Mouse (Mus musculus) thymus, adult 2 months (tissue): ENCODE data around the gene 4930579G24Rik.

Source experiments
- CTCF ChIP-seq: fragments of 200-500 bp; IDR thresholded peaks from 2 replicates; pipeline ENCODE4 v1.5.1; 2012; ENCODE audit warnings: mild to moderate bottlenecking, control low read depth, low read length, moderate library complexity, borderline replicate concordance; ENCODE audit not compliant: control insufficient read depth, poor library complexity, insufficient read depth; ENCODE audit errors: extremely low read depth
- POLR2A ChIP-seq: fragments of 200-500 bp; IDR thresholded peaks from 2 replicates; pipeline ENCODE4 v1.6.1; 2012; ENCODE audit warnings: mild to moderate bottlenecking, low read length, control low read depth, moderate library complexity; ENCODE audit not compliant: control insufficient read depth, poor library complexity, insufficient read depth; ENCODE audit errors: extremely low read depth

GRCm38 (mm10) chr3:79652129-79652528 lies 23.2 kb downstream of the 4930579G24Rik start:
- TF ChIP-seq CTCF (no peak), POLR2A (no peak)
